Mouse (Mus musculus) hindbrain, embryonic 10.5 days (tissue): Measurements from ENCODE around the gene Naa16. TPM values are rescaled to one million over a fixed set of nuclear protein-coding genes. Genes with fewer than 3 reads are reported as not detected.
A peak's percentile ranks its signal among the peaks of the same experiment; 100 is the strongest.

ENCODE experiments used
- DNase-seq: peaks from one replicate; pipeline ENCODE4 v3.0.0-alpha.2; 2017; ENCODE audit warnings: low spot score
- H3K27ac ChIP-seq: fragments of 300-500 bp; sonication (generic); 2 replicates; pipeline ENCODE4 v1.5.1; 2016; ENCODE audit warnings: mild to moderate bottlenecking, moderate library complexity
- H3K27me3 ChIP-seq: fragments of 300-500 bp; sonication (generic); 2 replicates; pipeline ENCODE4 v1.6.1; 2016; ENCODE audit warnings: mild to moderate bottlenecking; ENCODE audit not compliant: poor library complexity, insufficient read depth, severe bottlenecking
- H3K36me3 ChIP-seq: fragments of 300-500 bp; sonication (generic); 2 replicates; pipeline ENCODE4 v1.6.1; 2016; ENCODE audit warnings: mild to moderate bottlenecking, moderate library complexity
- H3K4me1 ChIP-seq: fragments of 300-500 bp; sonication (generic); replicated peaks from 2 replicates; pipeline ENCODE4 v1.6.1; 2016; ENCODE audit warnings: mild to moderate bottlenecking
- H3K4me3 ChIP-seq: fragments of 300-500 bp; sonication (generic); 2 replicates; pipeline ENCODE4 v1.5.1; 2016; ENCODE audit warnings: mild to moderate bottlenecking, moderate library complexity
- H3K9me3 ChIP-seq: fragments of 300-500 bp; sonication (generic); 2 replicates; pipeline ENCODE4 v1.6.1; 2016; ENCODE audit warnings: mild to moderate bottlenecking, moderate library complexity
- WGBS: fragments of 180-500 bp; shearing (Covaris S2); methylation state at CpG from one replicate; pipeline ENCODE4 v1.1.7; 2016; 5-methylcytosine and 5-hydroxymethylcytosine counted together
- polyA plus RNA-seq: library from polyadenylated mRNA; unstranded; fragments of >200 nt; fragmentation: Nextera tagmentation; extraction: Ambion mirVana; gene quantifications from 2 replicates; pipeline ENCODE4 v1.2.1, GENCODE M21; 2016

The Naa16 gene
- polyA plus RNA-seq, 1 experiment from 2014 or later, result 30.8 TPM

DNA sequence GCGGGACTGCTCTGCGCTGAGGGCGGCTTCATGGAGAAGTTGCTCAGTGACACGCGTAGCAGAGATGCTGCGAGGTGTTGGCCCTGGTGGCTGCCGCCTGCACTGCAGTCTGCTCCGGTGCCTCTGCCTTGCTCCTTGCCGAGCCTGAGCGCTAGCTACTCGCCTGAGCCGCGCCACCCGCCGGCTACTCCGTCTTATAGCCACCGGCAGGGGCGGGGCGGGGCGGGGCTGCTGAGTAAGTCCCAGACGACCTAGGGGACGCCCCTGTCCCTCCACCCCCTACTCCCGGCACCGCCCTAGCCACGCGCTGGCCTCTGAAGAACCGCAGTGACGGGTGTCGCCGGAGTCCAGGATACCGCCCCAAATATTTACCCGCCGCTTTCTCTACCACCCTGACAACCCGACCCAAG, 89.1 kb downstream of the Naa16 start, which contains the start of gene Rgcc:
Gene Rgcc, minus strand, starts transcription at position 180 of the 410 bp plus-strand sequence.
- Histone ChIP-seq H3K36me3 (no peaks in the 10 kb centered on the region), H3K27me3 (peaks cover 82% of the 10 kb centered on the region), H3K4me1 (peaks cover 44% of the 10 kb centered on the region), H3K27ac (peak within 1 kb of the TSS; percentile 77), H3K9me3 (no peaks in the 10 kb centered on the region), H3K4me3 (peak within 1 kb of the TSS; percentile 62)
- DNase-seq, result peak; percentile 96
- under 1% methylated on average over 34 of the region's 34 CpGs for WGBS

GRCm38 (mm10) chr14:79300641-79301350, 89.8 kb downstream of the Naa16 start:
- peaks cover 48% of the 10 kb centered on the region for H3K4me1 ChIP-seq

GRCm38 (mm10) chr14:79299796-79300195, 90.8 kb downstream of the Naa16 start:
- DNase-seq, result no peak
- Histone ChIP-seq H3K27me3 (peaks cover 83% of the 10 kb centered on the region), H3K36me3 (no peaks in the 10 kb centered on the region), H3K4me3 (peak overlapping the region; percentile 62), H3K9me3 (no peaks in the 10 kb centered on the region), H3K4me1 (peaks cover 53% of the 10 kb centered on the region), H3K27ac (no peak overlapping the region)
- 17% methylated on average over 6 of the region's 6 CpGs for WGBS

More at GRCm38 (mm10) chr14:79300641-79301350, 89.8 kb downstream of the Naa16 start:
- Histone ChIP-seq H3K36me3 (no peaks in the 10 kb centered on the region), H3K27me3 (peaks cover 87% of the 10 kb centered on the region), H3K4me3 (peak overlapping the region; percentile 62), H3K27ac (peak overlapping the region; percentile 77), H3K9me3 (no peaks in the 10 kb centered on the region)
- DNase-seq, result peak; percentile 49
- 1% methylated on average over 52 of the region's 52 CpGs for WGBS

DNA sequence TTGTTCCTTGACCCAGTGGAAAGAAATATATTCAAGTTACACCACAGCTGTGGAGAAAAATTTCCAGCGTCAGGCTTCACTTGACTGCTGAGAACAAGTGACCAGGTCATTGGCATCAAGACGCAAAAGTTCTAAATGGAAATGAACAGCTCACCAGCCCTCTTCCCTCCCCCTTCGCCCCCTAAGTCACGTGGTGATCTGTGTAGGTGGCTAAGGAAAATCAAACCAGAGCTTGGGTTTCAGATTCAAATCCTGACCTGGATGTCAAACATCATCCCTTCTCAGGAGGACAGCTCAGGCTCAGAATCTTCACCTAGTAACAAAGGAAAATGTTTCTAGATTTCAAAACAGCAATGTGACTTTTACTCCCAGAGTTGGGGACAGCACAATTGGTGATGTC, 91.3 kb downstream of the Naa16 start:
- DNase-seq, result no peak
- H3K27ac ChIP-seq, result no peak overlapping the region
- no peaks in the 10 kb centered on the region for H3K9me3 ChIP-seq
- peaks cover 53% of the 10 kb centered on the region for H3K4me1 ChIP-seq
- H3K4me3 ChIP-seq, result no peak overlapping the region
- peaks cover 81% of the 10 kb centered on the region for H3K27me3 ChIP-seq
- WGBS, result 46% methylated on average over 4 of the region's 4 CpGs
- H3K36me3 ChIP-seq, result no peaks in the 10 kb centered on the region

DNA sequence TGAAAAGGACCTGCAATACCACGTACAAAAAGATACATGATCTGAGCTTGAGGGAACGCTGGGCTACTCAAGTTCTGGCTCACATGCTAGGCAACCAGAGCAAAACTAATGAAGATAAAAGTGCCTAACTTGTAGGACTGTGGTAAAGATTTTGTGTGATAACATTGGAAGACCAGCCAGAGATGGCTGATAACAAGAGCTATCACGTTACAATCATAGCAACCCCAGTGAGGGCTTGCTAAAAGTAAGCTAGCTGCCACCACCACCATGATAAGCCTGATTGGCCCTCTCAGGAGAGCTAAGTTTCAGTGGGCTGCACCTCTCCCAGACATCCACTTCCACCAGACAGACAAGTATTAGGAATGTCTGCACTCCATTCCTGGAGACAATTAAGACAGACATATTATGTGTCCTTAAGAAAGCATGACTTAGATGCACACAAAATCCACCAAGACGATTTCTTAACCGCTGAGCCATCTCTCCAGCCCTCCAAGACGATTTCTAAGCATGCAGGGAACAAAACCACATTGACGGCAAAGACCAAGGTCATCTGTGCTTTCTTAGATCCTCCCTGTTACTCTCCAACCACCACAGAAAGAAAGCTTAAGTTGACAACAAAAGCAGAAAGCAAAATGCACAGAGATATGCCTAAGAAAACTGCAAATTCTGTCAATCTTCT, 92.1 kb downstream of the Naa16 start:
- H3K27me3 ChIP-seq, result peaks cover 74% of the 10 kb centered on the region
- H3K4me1 ChIP-seq, result peaks cover 60% of the 10 kb centered on the region
- H3K9me3 ChIP-seq, result no peaks in the 10 kb centered on the region
- H3K36me3 ChIP-seq, result no peaks in the 10 kb centered on the region
- DNase-seq, result no peak
- WGBS, result 71% methylated on average over 7 of the region's 7 CpGs
- no peak overlapping the region for H3K27ac ChIP-seq
- no peak overlapping the region for H3K4me3 ChIP-seq

DNA sequence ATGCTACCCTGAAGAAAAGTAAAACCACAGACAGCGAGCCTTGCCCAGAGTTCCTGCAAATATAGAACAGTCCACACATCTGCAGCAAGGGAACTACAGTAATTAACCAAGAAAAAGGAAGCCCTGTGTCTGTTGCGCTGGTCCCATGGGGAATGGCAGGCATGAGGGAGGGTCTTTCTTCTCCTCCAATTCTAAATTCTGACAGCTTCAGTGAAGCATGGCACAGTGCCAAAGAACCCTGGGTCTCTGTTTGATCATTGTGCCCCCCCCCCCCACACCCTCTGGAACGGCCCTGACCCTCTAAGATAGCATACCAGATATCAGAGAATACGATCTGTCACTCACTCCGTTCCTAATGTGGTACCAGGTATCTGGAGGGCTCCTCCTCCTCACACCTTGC, 93.7 kb downstream of the Naa16 start:
- peaks cover 62% of the 10 kb centered on the region for H3K27me3 ChIP-seq
- no peak for DNase-seq

DNA sequence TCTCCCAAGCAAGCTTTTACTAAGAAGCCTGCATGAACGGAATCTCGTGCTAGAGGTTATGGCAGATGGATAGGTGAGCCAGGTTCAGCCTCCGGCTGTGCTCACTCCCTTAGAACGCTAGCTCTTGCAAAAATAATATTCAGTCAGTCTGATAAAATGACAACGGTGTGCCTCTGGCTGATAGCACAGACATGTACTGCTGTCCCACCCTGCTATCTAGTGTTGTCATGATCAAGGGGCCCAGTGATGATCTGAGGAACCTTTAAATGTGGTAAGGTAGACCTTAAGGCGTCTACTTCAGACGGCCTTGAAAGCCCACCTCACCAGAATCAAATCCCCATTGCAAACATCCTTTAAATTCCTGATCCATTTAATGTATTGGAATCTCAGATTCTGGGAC, 94.4 kb downstream of the Naa16 start:
- Histone ChIP-seq H3K4me3 (no peak overlapping the region), H3K9me3 (no peaks in the 10 kb centered on the region), H3K36me3 (no peaks in the 10 kb centered on the region), H3K27ac (no peak overlapping the region), H3K4me1 (peaks cover 64% of the 10 kb centered on the region), H3K27me3 (peaks cover 58% of the 10 kb centered on the region)
- no peak for DNase-seq
- 82% methylated on average over 7 of the region's 7 CpGs for WGBS

More for the DNA sequence above, 93.7 kb downstream of the Naa16 start:
- Histone ChIP-seq H3K9me3 (no peaks in the 10 kb centered on the region), H3K27ac (no peak overlapping the region), H3K4me3 (no peak overlapping the region), H3K4me1 (peaks cover 71% of the 10 kb centered on the region), H3K36me3 (no peaks in the 10 kb centered on the region)
- 45% methylated on average over 5 of the region's 5 CpGs for WGBS

- H3K36me3 ChIP-seq, result no peaks in the 10 kb centered on the region
- WGBS, result 93% methylated on average over 9 of the region's 9 CpGs
These were observed 95.0 kb downstream of the Naa16 start for GRCm38 (mm10) chr14:79295579-79295978.

GRCm38 (mm10) chr14:79294950-79295349, 95.6 kb downstream of the Naa16 start:
- no peak overlapping the region for H3K4me3 ChIP-seq
- no peaks in the 10 kb centered on the region for H3K9me3 ChIP-seq
- WGBS, result 77% methylated on average over 5 of the region's 5 CpGs
- no peak for DNase-seq
- H3K27ac ChIP-seq, result no peak overlapping the region
- peaks cover 52% of the 10 kb centered on the region for H3K27me3 ChIP-seq
- H3K36me3 ChIP-seq, result no peaks in the 10 kb centered on the region
- peaks cover 64% of the 10 kb centered on the region for H3K4me1 ChIP-seq

More at GRCm38 (mm10) chr14:79295579-79295978, 95.0 kb downstream of the Naa16 start:
- Histone ChIP-seq H3K9me3 (no peaks in the 10 kb centered on the region), H3K4me1 (peaks cover 64% of the 10 kb centered on the region), H3K27me3 (peaks cover 53% of the 10 kb centered on the region), H3K27ac (no peak overlapping the region), H3K4me3 (no peak overlapping the region)
- no peak for DNase-seq

DNA sequence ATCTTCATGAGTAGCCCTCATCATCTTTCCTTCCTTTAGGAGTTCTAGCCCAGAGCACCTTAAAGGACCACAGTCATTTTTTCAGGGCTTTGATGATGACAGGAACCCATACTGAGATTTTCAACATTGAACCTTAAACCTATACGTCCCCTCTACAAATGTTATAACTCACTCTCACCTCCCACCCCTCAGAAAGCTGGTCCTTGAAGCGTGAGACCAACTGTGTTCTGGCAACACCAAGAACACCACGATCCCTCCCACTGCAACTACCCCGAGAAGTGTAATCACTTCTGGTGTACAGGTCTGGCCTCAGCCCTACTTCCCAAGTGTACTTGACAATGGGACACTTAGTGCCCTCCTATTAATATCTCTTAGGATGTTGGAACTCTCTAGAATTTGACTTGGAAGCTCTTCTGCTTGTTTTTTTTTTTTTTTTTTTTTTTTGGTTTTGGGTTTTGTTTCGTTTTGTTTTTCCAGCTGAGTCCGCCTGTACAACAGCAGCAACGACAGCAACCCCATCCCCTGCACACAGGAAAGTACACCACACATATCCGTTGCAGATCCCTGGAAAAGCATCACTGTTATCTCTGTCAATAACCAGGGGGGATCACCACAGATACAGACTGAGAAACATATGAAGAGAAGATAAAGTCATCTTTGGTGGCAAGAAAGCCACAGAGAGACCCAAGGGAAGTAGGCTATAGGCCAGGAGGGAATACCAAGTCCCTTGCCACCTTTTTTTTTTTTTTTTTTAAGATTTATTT, 96.3 kb downstream of the Naa16 start:
- no peak overlapping the region for H3K4me3 ChIP-seq
- H3K36me3 ChIP-seq, result no peaks in the 10 kb centered on the region
- WGBS, result 82% methylated on average over 8 of the region's 8 CpGs
- H3K27me3 ChIP-seq, result peaks cover 47% of the 10 kb centered on the region
- DNase-seq, result no peak
- peaks cover 63% of the 10 kb centered on the region for H3K4me1 ChIP-seq
- H3K9me3 ChIP-seq, result no peaks in the 10 kb centered on the region
- H3K27ac ChIP-seq, result no peak overlapping the region

DNA sequence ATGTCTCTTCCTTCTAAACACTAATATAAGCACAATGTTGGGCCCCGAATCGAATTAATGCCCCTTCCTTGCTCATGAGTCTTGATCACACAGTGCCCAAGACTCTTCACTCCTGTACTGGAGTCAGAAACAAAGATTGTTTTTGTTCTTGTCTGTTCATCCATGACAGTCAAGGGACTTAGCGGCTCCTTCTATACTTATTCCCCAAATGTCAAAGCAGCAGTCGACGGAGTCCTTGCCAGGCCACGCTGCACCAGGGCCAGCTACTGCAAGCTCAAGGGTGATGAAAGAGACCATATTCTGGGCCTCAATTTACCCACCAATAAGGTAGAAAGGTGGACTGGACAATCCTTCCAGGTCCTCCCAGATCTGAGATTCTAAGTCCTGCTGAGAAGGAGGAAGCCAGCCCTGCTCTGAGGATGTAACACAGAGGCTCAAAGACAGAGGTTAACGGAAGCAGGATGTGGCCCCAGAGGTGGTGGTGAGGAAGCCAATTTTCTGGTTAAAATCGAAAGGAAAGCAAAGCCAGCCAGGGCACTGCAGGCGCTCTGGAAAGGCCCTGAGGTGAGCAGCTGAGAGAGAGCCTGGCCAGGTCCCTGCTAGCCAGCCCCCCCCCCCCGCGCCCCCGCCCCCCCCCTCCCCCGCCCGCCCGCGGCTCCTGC, 97.3 kb downstream of the Naa16 start:
- Histone ChIP-seq H3K4me3 (no peak overlapping the region), H3K27me3 (peaks cover 37% of the 10 kb centered on the region), H3K36me3 (no peaks in the 10 kb centered on the region), H3K9me3 (no peaks in the 10 kb centered on the region), H3K4me1 (peaks cover 59% of the 10 kb centered on the region), H3K27ac (peak overlapping the region; percentile 62)
- DNase-seq, result no peak
- 31% methylated on average over 12 of the region's 16 CpGs for WGBS

DNA sequence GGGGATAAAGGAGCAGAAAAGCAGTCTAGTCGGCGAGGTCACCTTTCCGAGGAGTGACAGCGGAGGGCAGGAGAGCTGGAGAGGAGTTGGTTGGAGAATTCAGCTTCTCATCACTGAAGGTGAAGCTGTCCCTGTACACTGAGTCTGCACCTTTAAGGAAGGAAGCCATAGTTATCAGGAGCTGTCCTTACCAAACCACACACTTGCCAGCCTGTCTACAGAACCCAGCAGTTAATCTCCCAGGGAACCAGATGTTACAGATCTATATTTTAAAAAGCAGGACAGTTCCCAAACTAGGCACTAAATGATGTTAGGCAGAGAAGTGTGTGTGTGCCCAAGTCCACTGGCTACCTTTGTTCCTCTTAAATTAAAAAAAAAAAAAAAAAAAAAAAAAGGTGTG, 98.9 kb downstream of the Naa16 start:
- no peak for DNase-seq
- no peak overlapping the region for H3K4me3 ChIP-seq
- WGBS, result 85% methylated on average over 4 of the region's 4 CpGs
- peaks cover 22% of the 10 kb centered on the region for H3K27me3 ChIP-seq
- no peaks in the 10 kb centered on the region for H3K36me3 ChIP-seq
- no peak overlapping the region for H3K27ac ChIP-seq
- peaks cover 51% of the 10 kb centered on the region for H3K4me1 ChIP-seq
- H3K9me3 ChIP-seq, result no peaks in the 10 kb centered on the region
